Mouse (Mus musculus): Measurements from ENCODE around the gene Ube2m.

Ube2m gene

GRCm38 (mm10) chr7:13034148-13034977, 3.7 kb downstream of the Ube2m start, which contains the start of gene Chmp2a:
Gene Chmp2a (minus strand): TSS chr7:13034807.
- DNase-seq (ENCODE audit: low read depth, low spot score) = peak; percentile 92

- DNase-seq (ENCODE audit: low read depth, low spot score) = no peak
Measured at GRCm38 (mm10) chr7:13033451-13034147, 4.5 kb downstream of the Ube2m start.

- DNase-seq (ENCODE audit: low read depth, low spot score) = no peak
Measured at GRCm38 (mm10) chr7:13032541-13032940, 5.5 kb downstream of the Ube2m start.

- no peak for DNase-seq (ENCODE audit: low read depth, low spot score)
Measured at GRCm38 (mm10) chr7:13031983-13032382, 6.1 kb downstream of the Ube2m start.

- no peak for DNase-seq (ENCODE audit: low read depth, low spot score)
Measured at GRCm38 (mm10) chr7:13031069-13031468, 7.0 kb downstream of the Ube2m start.

GRCm38 (mm10) chr7:13028986-13029385, 9.1 kb downstream of the Ube2m start:
- DNase-seq (ENCODE audit: low read depth, low spot score) = no peak

- DNase-seq (ENCODE audit: low read depth, low spot score) = no peak
Measured at GRCm38 (mm10) chr7:13025511-13026112, 12.5 kb downstream of the Ube2m start.

GRCm38 (mm10) chr7:13024805-13025204, 13.3 kb downstream of the Ube2m start:
- DNase-seq (ENCODE audit: low read depth, low spot score) = no peak

GRCm38 (mm10) chr7:13023928-13024731, 13.9 kb downstream of the Ube2m start:
- peak; percentile 87 for DNase-seq (ENCODE audit: low read depth, low spot score)

- DNase-seq (ENCODE audit: low read depth, low spot score) = no peak
Measured at GRCm38 (mm10) chr7:13022773-13023535, 15.1 kb downstream of the Ube2m start.

GRCm38 (mm10) chr7:13015217-13015616, 22.9 kb downstream of the Ube2m start:
- DNase-seq (ENCODE audit: low read depth, low spot score) = no peak

- DNase-seq (ENCODE audit: low read depth, low spot score) = no peak
Measured at GRCm38 (mm10) chr7:13014275-13014839, 23.7 kb downstream of the Ube2m start.

GRCm38 (mm10) chr7:13013671-13014070, 24.4 kb downstream of the Ube2m start:
- DNase-seq (ENCODE audit: low read depth, low spot score) = no peak

- no peak for DNase-seq (ENCODE audit: low read depth, low spot score)
Measured at GRCm38 (mm10) chr7:13010005-13010908, 27.8 kb downstream of the Ube2m start, which contains the start of gene Zbtb45. Gene Zbtb45 (minus strand): TSS chr7:13010034.

- peak; percentile 88 for DNase-seq (ENCODE audit: low read depth, low spot score)
Measured at GRCm38 (mm10) chr7:13009143-13010004, 28.7 kb downstream of the Ube2m start.

- DNase-seq (ENCODE audit: low read depth, low spot score) = no peak
Measured at GRCm38 (mm10) chr7:13007341-13008092, 30.6 kb downstream of the Ube2m start.

GRCm38 (mm10) chr7:13006531-13006930, 31.5 kb downstream of the Ube2m start:
- DNase-seq (ENCODE audit: low read depth, low spot score) = no peak

GRCm38 (mm10) chr7:13006011-13006410, 32.1 kb downstream of the Ube2m start:
- no peak for DNase-seq (ENCODE audit: low read depth, low spot score)

All from retina, adult 2 months (tissue).